Mouse (Mus musculus): ENCODE results near the gene Hsf2bp. TPM values are rescaled to one million over a fixed set of nuclear protein-coding genes. Genes with fewer than 3 reads are reported as not detected.
"Not testable (repeated sequence)": the region's sequence is repeated elsewhere in the genome, so short reads cannot be mapped to it uniquely, and the experiment has no call there.

Gene Hsf2bp
- total and polyA plus RNA-seq, 3 experiments = 0.04 to 0.15 TPM; not detected in 1

DNA sequence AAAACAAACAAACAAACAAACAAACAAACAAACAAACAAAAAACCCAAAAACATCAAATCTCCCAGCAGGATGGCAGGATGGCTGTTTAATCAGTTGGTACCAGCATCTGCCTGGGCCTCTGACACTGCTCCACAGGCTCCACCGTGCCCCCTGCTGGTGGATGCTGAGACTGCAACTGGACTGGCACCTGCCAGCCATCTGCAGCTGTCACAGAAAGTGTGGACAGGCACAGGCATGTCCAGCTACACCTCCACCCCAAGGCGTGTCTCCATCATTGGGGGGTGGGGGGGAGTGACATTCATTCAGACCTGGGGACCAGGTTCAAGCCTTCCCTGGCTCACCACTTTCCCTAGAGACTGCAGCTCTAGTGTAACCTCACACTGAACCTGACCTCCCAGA lies 37.2 kb upstream of the Hsf2bp start (continued):
- TF ChIP-seq EP300 (IDR thresholded peaks at IDR 0.05; ENCODE audit: low read depth in 1 of 2, low read length in 2 of 2) = no peak

GRCm38 (mm10) chr17:32068810-32069209 lies 32.7 kb upstream of the Hsf2bp start:
- DNase-seq (ENCODE audit: low read depth, low spot score) = no peak
- Histone ChIP-seq H3K27me3 (ENCODE audit: control insufficient read depth in 1 of 2, insufficient read depth in 2 of 2, low read length in 2 of 2) (no peaks in the 10 kb centered on the region), H3K9ac (ENCODE audit: control insufficient read depth, low read depth, low read length, poor library complexity, severe bottlenecking) (no peak overlapping the region), H3K4me1 (ENCODE audit: control insufficient read depth in 1 of 2, insufficient read depth in 2 of 2, low read length in 2 of 2) (peaks cover 0 to 5% of the 10 kb centered on the region in 2 experiments; a peak in 1 of 4 replicates), H3K4me3 (ENCODE audit: control insufficient read depth in 1 of 2, insufficient read depth in 1 of 2, low read depth in 2 of 2, low read length in 2 of 2) (no peak overlapping the region), H3K9me3 (replicated peaks; ENCODE audit: insufficient read depth, low read length) (no peaks in the 10 kb centered on the region), H3K36me3 (ENCODE audit: control insufficient read depth in 1 of 2, insufficient read depth in 2 of 2, low read length in 2 of 2) (no peaks in the 10 kb centered on the region), H3K27ac (ENCODE audit: control insufficient read depth, low read depth, low read length) (no peak overlapping the region), H3K79me2 (ENCODE audit: control insufficient read depth, insufficient read depth, low read length, poor library complexity) (no peaks in the 10 kb centered on the region)
- no peak for TF ChIP-seq ETS1 (IDR thresholded peaks at IDR 0.05; ENCODE audit: low read depth, low read length)
- TF ChIP-seq ZC3H11A (IDR thresholded peaks at IDR 0.05; ENCODE audit: low read depth, low read length) = no peak
- no peak for TF ChIP-seq MAZ (IDR thresholded peaks at IDR 0.05; ENCODE audit: low read depth, low read length)
- TF ChIP-seq GATA1 (IDR thresholded peaks at IDR 0.05; ENCODE audit: low read depth, low read length) = no peak
- no peak for TF ChIP-seq JUND (IDR thresholded peaks at IDR 0.05; ENCODE audit: low read depth, low read length)
- TF ChIP-seq POLR2A (IDR thresholded peaks at IDR 0.05; ENCODE audit: control insufficient read depth in 1 of 2, insufficient read depth in 1 of 2, low read depth in 1 of 2, low read length in 2 of 2, poor library complexity in 1 of 2) = no peak
- no peak for TF ChIP-seq BHLHE40 (IDR thresholded peaks at IDR 0.05; ENCODE audit: borderline replicate concordance, low read depth, low read length)
- TF ChIP-seq SMC3 (IDR thresholded peaks at IDR 0.05; ENCODE audit: low read depth, low read length) = no peak
- TF ChIP-seq RAD21 (IDR thresholded peaks at IDR 0.05; ENCODE audit: low read depth, low read length) = no peak
- no peak for TF ChIP-seq MYB (IDR thresholded peaks at IDR 0.05; ENCODE audit: low read depth, low read length)

DNA sequence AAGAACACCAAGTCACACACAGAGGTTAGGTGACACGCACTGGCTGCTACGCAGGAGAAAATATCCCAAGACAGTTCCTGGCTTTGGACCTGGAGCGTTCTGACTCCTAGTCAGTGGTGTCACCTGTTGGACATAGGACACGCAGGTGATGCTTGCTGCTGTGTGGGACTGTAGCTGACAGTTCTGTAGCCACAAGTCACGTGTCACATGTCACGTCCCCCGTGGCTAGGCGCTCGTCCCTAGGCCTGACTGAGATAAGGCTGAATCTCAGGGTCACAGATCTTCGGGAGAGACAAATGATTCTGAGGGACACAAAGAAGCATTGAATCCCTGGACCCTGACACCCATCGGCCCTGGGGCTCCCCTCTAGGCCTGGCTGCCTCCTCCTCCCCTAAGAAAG lies 32.2 kb upstream of the Hsf2bp start:
- H3K79me2 ChIP-seq (ENCODE audit: control insufficient read depth, insufficient read depth, low read length, poor library complexity) = no peaks in the 10 kb centered on the region
- H3K4me3 ChIP-seq (ENCODE audit: control insufficient read depth in 1 of 2, insufficient read depth in 1 of 2, low read depth in 2 of 2, low read length in 2 of 2) = no peak overlapping the region
- no peak overlapping the region for H3K27ac ChIP-seq (ENCODE audit: control insufficient read depth, low read depth, low read length)
- TF ChIP-seq RCOR1 (IDR thresholded peaks at IDR 0.05; ENCODE audit: low read depth, low read length) (no peak), HCFC1 (IDR thresholded peaks at IDR 0.05; ENCODE audit: low read depth, low read length) (no peak), CHD1 (IDR thresholded peaks at IDR 0.05; ENCODE audit: low read depth, low read length) (no peak)
- H3K27me3 ChIP-seq (ENCODE audit: control insufficient read depth in 1 of 2, insufficient read depth in 2 of 2, low read length in 2 of 2) = no peaks in the 10 kb centered on the region
- peaks cover 0 to 5% of the 10 kb centered on the region in 2 experiments; a peak in 1 of 4 replicates for H3K4me1 ChIP-seq (ENCODE audit: control insufficient read depth in 1 of 2, insufficient read depth in 2 of 2, low read length in 2 of 2)
- H3K9me3 ChIP-seq (replicated peaks; ENCODE audit: insufficient read depth, low read length) = no peaks in the 10 kb centered on the region
- DNase-seq (ENCODE audit: low read depth, low spot score) = no peak
- H3K36me3 ChIP-seq (ENCODE audit: control insufficient read depth in 1 of 2, insufficient read depth in 2 of 2, low read length in 2 of 2) = no peaks in the 10 kb centered on the region
- no peak overlapping the region for H3K9ac ChIP-seq (ENCODE audit: control insufficient read depth, low read depth, low read length, poor library complexity, severe bottlenecking)

- Histone ChIP-seq H3K27me3 (ENCODE audit: control insufficient read depth in 1 of 2, insufficient read depth in 2 of 2, low read length in 2 of 2) (no peaks in the 10 kb centered on the region), H3K4me3 (ENCODE audit: control insufficient read depth in 1 of 2, insufficient read depth in 1 of 2, low read depth in 2 of 2, low read length in 2 of 2) (no peak overlapping the region), H3K79me2 (ENCODE audit: control insufficient read depth, insufficient read depth, low read length, poor library complexity) (no peaks in the 10 kb centered on the region), H3K36me3 (ENCODE audit: control insufficient read depth in 1 of 2, insufficient read depth in 2 of 2, low read length in 2 of 2) (no peaks in the 10 kb centered on the region), H3K9me3 (replicated peaks; ENCODE audit: insufficient read depth, low read length) (no peaks in the 10 kb centered on the region), H3K9ac (ENCODE audit: control insufficient read depth, low read depth, low read length, poor library complexity, severe bottlenecking) (no peak overlapping the region), H3K27ac (ENCODE audit: control insufficient read depth, low read depth, low read length) (no peak overlapping the region), H3K4me1 (ENCODE audit: control insufficient read depth in 1 of 2, insufficient read depth in 2 of 2, low read length in 2 of 2) (peaks cover 0 to 5% of the 10 kb centered on the region in 2 experiments; a peak in 1 of 4 replicates)
- DNase-seq (ENCODE audit: low read depth, low spot score) = no peak
- TF ChIP-seq ELF1 (IDR thresholded peaks at IDR 0.05; ENCODE audit: low read depth, low read length) (no peak), BHLHE40 (IDR thresholded peaks at IDR 0.05; ENCODE audit: borderline replicate concordance, low read depth, low read length) (no peak), ZNF384 (IDR thresholded peaks at IDR 0.05; ENCODE audit: low read depth, low read length) (no peak), CTCF (IDR thresholded peaks at IDR 0.05 in 2 of 3, conservative IDR thresholded peaks at IDR 0.05 in 1 of 3; ENCODE audit: control insufficient read depth in 1 of 3, insufficient read depth in 1 of 3, low read depth in 2 of 3, low read length in 3 of 3, poor library complexity in 1 of 3, severe bottlenecking in 1 of 3) (no peak), POLR2A (IDR thresholded peaks at IDR 0.05; ENCODE audit: control insufficient read depth in 1 of 2, insufficient read depth in 1 of 2, low read depth in 1 of 2, low read length in 2 of 2, poor library complexity in 1 of 2) (no peak)
Measured at GRCm38 (mm10) chr17:32067541-32067940, 31.4 kb upstream of the Hsf2bp start.

GRCm38 (mm10) chr17:32064762-32065161 lies 28.6 kb upstream of the Hsf2bp start:
- H3K9me3 ChIP-seq (replicated peaks; ENCODE audit: insufficient read depth, low read length); H3K4me1 ChIP-seq (ENCODE audit: control insufficient read depth in 1 of 2, insufficient read depth in 2 of 2, low read length in 2 of 2); H3K4me3 ChIP-seq (ENCODE audit: control insufficient read depth in 1 of 2, insufficient read depth in 1 of 2, low read depth in 2 of 2, low read length in 2 of 2); H3K27me3 ChIP-seq (ENCODE audit: control insufficient read depth in 1 of 2, insufficient read depth in 2 of 2, low read length in 2 of 2); H3K36me3 ChIP-seq (ENCODE audit: control insufficient read depth in 1 of 2, insufficient read depth in 2 of 2, low read length in 2 of 2); DNase-seq (ENCODE audit: low read depth, low spot score); H3K79me2 ChIP-seq (ENCODE audit: control insufficient read depth, insufficient read depth, low read length, poor library complexity); H3K27ac ChIP-seq (ENCODE audit: control insufficient read depth, low read depth, low read length); H3K9ac ChIP-seq (ENCODE audit: control insufficient read depth, low read depth, low read length, poor library complexity, severe bottlenecking): not testable (repeated sequence)

Measured in MEL (cell line).